Mouse (Mus musculus): ENCODE data around the gene Mrpl34. TPM values are rescaled to one million over a fixed set of nuclear protein-coding genes. Genes with fewer than 3 reads are reported as not detected.

Mrpl34 gene
- 39.7 TPM for total RNA-seq (2023)

DNA sequence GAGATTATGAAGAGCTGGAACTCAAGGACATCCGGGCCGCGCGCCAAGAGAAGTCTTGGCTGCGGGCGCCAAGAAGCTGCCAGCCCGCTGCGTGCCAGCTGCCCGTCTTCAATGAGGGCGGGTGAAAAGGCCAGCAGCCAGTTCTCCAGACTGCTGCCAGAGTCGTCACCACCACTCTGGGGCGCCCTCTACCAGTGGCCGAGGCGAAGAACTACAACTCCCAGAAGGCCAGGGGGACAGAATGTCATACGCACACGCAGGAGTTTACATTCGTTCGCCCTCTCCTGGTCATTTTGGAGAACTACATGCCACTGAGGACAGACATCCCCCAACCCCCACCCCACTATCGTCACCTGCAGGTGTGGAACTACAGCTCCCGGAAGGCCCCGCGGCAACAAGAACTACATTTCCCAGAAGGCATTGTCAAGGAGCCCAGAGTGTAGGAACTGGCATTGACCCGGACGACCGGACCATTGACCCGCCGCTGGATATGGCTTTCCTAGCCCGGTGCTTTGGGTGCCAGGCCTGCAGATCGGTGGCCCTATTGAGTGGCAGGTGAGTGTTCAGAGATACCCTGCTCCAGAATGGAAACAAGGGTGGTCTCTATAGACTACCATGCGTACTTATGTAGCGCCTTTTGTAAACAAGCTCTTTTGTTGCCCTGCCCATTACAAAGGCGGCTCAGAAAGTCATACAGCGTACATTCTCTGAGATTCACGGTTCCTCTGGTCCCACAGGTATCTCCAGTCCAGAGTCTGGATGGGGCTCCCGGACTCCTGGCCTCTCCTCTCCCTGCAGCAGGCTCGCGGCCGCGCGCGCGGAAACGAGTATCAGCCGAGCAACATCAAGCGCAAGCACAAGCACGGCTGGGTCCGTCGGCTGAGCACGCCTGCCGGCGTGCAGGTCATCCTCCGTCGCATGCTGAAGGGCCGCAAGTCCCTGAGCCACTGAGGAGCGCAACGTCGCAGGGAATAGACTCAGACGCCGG lies at the start of gene Mrpl34:
TSS of gene Mrpl34 (plus strand) at position 447 of the 988 bp plus-strand sequence.

DNA sequence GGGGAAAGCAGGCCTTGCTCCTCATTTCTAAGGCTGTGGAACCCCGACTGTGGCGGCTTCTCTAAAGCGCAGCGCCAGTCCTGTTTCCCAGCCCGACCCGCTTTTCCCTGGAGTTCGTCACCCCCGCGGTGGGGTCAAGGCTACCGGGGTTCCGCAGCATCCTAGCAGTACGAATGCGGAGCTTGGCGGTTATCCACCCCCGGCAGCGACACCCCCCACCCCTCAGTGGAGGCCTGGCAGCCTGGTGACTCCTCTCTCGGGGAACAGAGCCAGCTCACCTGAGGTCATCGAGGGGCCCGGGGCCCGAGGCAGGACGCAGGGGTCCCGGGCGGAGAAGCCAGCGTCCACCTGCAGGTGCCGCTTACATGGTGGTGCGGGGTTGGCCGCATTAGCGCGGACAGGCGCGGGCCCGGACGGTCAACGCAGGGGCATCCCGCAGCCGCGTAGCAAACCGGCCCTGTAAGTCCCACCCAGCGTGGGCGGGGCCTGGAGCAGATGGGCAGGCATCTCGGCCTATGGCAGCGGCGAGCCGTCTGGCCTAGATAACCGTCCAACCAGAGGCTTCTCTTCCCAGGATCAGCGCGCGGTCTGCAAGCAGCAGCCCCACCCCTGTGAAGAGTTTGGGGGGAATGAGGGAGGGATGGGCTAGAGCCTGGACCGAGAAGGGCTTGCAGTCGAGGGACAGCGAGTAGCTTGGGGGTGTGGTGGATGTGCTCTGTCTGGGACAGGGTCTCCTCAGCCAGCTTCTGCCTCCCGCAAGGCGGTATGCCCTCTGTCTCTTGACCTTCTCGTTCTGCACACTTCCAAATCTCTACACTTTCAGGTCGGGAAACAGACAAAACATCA lies 1.3 kb upstream of the Mrpl34 start, which contains the start of gene Abhd8:
TSS of gene Abhd8 (minus strand) at position 468 of the 846 bp plus-strand sequence.

DNA sequence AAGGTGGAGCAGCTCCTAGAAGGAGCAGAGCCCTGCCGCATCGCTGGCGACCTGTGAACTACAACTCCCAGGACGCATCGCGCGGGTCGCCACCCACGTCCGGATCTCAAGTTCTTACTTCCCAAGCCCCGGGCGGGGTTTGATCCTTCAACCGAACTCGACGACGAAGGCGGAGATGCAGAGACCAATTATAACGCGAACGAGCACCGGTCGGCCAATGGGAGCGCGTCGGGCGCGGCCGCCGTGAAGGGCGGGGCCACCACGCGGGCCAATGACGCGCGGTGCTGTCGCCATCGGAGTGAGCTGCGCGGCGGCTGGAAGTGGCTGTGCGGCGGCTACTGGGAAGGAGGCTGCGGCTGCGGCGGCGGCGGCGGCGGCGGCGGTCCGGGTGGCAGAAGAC lies 4.2 kb downstream of the Mrpl34 start, which contains the start of gene Dda1:
TSS of gene Dda1 (plus strand) at position 284 of the 400 bp plus-strand sequence.

DNA sequence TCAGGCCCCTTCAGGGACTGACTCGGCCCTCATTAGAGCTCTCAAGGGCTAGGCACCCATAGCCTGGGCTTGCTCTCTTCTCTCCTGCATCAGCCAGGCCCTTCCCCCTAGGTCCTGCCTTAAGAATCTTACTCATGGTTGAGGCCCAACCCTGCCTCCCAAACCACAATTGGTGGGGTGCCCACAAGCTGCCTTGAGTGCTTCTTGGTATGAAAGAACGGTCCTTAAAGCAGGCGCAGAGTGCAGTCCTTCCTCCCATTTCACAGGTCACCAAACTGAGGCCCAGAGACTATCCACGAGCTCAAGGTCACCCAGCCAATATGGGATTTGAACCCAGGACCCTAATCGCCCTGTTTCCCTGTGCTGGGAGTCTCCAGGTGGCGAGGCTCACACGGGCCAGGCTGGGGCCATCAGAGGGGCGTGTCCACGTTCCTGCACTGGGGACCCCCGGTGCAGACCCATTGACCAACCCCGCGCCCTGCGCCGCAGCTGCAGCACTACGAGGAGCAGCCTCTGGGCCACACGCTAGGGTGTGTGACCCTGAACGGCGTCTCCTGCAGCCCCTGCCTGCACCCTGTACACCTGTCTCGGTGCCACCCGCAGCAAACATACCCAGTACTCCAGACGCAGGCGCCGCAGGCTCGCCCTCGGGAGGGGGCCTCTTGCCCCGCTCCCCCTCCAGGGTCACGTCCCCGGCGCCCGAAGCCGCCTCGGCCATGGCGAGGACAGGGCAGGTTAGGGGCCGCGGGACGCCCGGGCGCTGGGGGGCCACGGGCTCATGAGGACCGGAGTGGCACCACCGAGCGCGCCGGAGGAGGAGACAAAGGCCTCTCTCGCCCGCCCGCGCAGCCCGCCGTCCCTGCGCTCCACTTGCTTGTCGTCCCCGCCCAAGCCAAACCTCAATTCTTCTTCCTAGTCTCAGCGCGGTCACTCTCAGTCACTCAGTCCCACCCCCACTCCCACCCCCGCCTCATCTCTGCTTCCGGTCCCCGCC lies 20.7 kb downstream of the Mrpl34 start, which contains the start of gene Ano8:
TSS of gene Ano8 (minus strand) at position 822 of the 994 bp plus-strand sequence.

DNA sequence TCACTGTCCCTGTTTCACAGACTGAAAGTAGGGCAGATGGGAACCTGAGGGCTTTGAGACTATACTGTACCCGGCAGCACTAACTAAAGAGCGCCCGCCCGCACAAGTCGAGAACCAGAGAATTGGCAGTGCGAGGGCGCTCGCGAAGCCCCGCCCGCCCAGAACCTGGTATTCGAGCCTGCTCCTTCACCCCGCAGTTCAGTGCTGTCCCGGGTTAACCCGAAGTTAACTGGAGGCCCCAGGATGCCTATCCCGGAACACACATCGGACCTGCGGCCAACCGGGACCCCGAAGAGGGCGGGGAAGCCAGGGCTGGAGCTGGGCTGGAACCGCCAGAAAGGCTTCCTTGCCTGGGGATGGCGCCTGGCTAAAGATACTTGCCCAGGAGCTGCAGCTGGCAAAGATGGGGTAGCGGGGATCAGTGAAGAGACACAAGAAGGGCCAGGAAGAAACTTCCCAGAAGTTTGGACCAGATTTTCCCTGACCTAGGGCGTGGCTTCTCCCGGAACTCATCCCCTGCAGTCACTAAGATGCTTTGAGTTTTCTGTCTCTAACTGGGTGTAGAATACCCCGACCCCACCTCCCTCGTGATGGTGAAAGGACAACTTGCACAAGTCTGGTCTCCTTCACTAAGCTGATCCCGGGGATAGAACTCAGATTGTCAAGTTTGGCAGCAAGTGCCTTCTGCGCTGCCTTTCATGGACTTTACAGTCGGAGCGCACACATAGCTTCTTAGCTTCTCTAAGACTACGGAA lies 23.1 kb downstream of the Mrpl34 start, which contains the start of gene Gtpbp3:
TSS of gene Gtpbp3 (plus strand) at position 413 of the 755 bp plus-strand sequence.

DNA sequence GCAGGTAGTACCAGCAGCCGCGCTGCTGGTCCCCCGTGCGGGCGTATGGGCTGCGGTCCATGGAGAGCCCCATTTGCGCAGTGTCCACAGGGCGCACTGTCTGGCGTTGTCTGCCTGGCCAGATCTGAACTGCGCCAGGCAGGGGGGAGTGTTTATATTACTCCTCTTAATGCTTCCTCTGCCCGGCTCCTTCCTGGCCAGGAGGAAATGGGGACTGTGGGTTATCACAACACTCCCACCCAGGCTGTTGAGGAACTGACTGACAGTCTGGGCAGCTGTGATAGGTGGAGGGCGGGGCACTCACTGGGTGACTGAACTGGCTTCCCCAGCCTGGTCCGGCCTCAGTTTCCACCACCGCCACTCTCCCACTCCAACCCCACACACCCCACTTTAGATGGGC lies 46.9 kb downstream of the Mrpl34 start, which contains the start of gene Plvap:
TSS of gene Plvap (minus strand) at position 109 of the 400 bp plus-strand sequence.

Other genes with a start within 250 kb of the Mrpl34 start
- gene Myo9b, start 192.2 kb upstream of the Mrpl34 start, total RNA-seq (2023): 141 TPM
- 29.9 TPM for gene Haus8, start 192.0 kb upstream of the Mrpl34 start, total RNA-seq (2023)
- gene Use1, start 98.1 kb upstream of the Mrpl34 start, total RNA-seq (2023): 310 TPM
- 22.3 TPM for gene Ocel1, start 93.7 kb upstream of the Mrpl34 start, total RNA-seq (2023)
- 4.0 TPM for gene Nr2f6, start 83.0 kb upstream of the Mrpl34 start, total RNA-seq (2023)
- gene Ushbp1, start 69.2 kb upstream of the Mrpl34 start, total RNA-seq (2023): 0.28 TPM
- 109 TPM for gene Babam1, start 68.1 kb upstream of the Mrpl34 start, total RNA-seq (2023)
- 1.8 TPM for gene Ankle1, start 58.9 kb upstream of the Mrpl34 start, total RNA-seq (2023)
- 76.5 TPM for gene Abhd8, start 1.3 kb upstream of the Mrpl34 start, total RNA-seq (2023)
- gene Dda1, start 4.2 kb downstream of the Mrpl34 start, total RNA-seq (2023): 90.7 TPM
- gene Ano8, start 21.0 kb downstream of the Mrpl34 start, total RNA-seq (2023): 24.0 TPM
- gene Gtpbp3, start 23.1 kb downstream of the Mrpl34 start, total RNA-seq (2023): 20.5 TPM
- 0.67 TPM for gene Plvap, start 46.8 kb downstream of the Mrpl34 start, total RNA-seq (2023)
- gene Ccdc194, start 60.8 kb downstream of the Mrpl34 start, total RNA-seq (2023): not detected
- gene Bst2, start 72.5 kb downstream of the Mrpl34 start, total RNA-seq (2023): 62.4 TPM
- 27.2 TPM for gene Mvb12a, start 78.0 kb downstream of the Mrpl34 start, total RNA-seq (2023)
- 2.2 TPM for gene Tmem221, start 93.9 kb downstream of the Mrpl34 start, total RNA-seq (2023)
- not detected for gene Nxnl1, start 101.6 kb downstream of the Mrpl34 start, total RNA-seq (2023)
- 6.8 TPM for gene Slc27a1, start 103.9 kb downstream of the Mrpl34 start, total RNA-seq (2023)
- gene Pgls, start 127.2 kb downstream of the Mrpl34 start, total RNA-seq (2023): 52.5 TPM
- gene Fam129c, start 132.7 kb downstream of the Mrpl34 start, total RNA-seq (2023): 11.5 TPM
- gene Colgalt1, start 146.0 kb downstream of the Mrpl34 start, total RNA-seq (2023): 50.7 TPM
- 0.77 TPM for gene Unc13a, start 206.8 kb downstream of the Mrpl34 start, total RNA-seq (2023)
- 89.5 TPM for gene Jak3, start 211.3 kb downstream of the Mrpl34 start, total RNA-seq (2023)
- 50.5 TPM for gene Insl3, start 224.3 kb downstream of the Mrpl34 start, total RNA-seq (2023)
- gene B3gnt3, start 236.8 kb downstream of the Mrpl34 start, total RNA-seq (2023): 0.98 TPM

All from CD8-positive naive resting alpha-beta T cell, adult 57 days (primary cell).